Mouse (Mus musculus) limb, embryonic 14.5 days (tissue): Measurements from ENCODE around the gene Cacnb4. TPM values are rescaled to one million over a fixed set of nuclear protein-coding genes. Genes with fewer than 3 reads are reported as not detected.

Experiments
- ATAC-seq: fragments of 200-750 bp; cut with Nextera tagmentation; 2 replicates; pipeline ENCODE4 v1.8.0; 2017; ENCODE audit warnings: low read depth, moderate number of reproducible peaks, moderate TSS enrichment; ENCODE audit not compliant: low FRiP score
- DNase-seq: peaks from one replicate; pipeline ENCODE4 v3.0.0-alpha.2; 2015; ENCODE audit warnings: low spot score
- H3K27ac ChIP-seq: fragments of 300-500 bp; sonication (generic); replicated peaks from 2 replicates; pipeline ENCODE4 v1.5.1; 2014; ENCODE audit warnings: low read depth, mild to moderate bottlenecking, low read length, moderate library complexity, mixed read lengths
- H3K27me3 ChIP-seq: fragments of 300-500 bp; sonication (generic); 2 replicates; pipeline ENCODE4 v1.6.1; 2014; ENCODE audit warnings: low read length, mixed read lengths; ENCODE audit not compliant: control insufficient read depth, insufficient read depth
- H3K36me3 ChIP-seq: fragments of 300-500 bp; sonication (generic); 2 replicates; pipeline ENCODE4 v1.6.1; 2014; ENCODE audit warnings: mild to moderate bottlenecking, low read length, moderate library complexity, mixed read lengths; ENCODE audit not compliant: control insufficient read depth, insufficient read depth
- H3K4me1 ChIP-seq: fragments of 300-500 bp; sonication (generic); 2 replicates; pipeline ENCODE4 v1.6.1; 2014; ENCODE audit warnings: antibody characterized with exemption, low read length, mixed read lengths; ENCODE audit not compliant: control insufficient read depth, insufficient read depth
- H3K4me2 ChIP-seq: fragments of 300-500 bp; sonication (generic); replicated peaks from 2 replicates; pipeline ENCODE4 v1.6.1; 2014; ENCODE audit warnings: low read depth, mild to moderate bottlenecking, low read length, moderate library complexity; ENCODE audit not compliant: severe bottlenecking
- H3K4me3 ChIP-seq: fragments of 300-500 bp; sonication (generic); replicated peaks from 2 replicates; pipeline ENCODE4 v1.5.1; 2014; ENCODE audit warnings: low read length
- H3K9ac ChIP-seq: fragments of 300-500 bp; sonication (generic); 2 replicates; pipeline ENCODE4 v1.6.1; 2014; ENCODE audit warnings: mild to moderate bottlenecking, low read depth, low read length, moderate library complexity; ENCODE audit not compliant: severe bottlenecking
- H3K9me3 ChIP-seq: fragments of 300-500 bp; sonication (generic); 2 replicates; pipeline ENCODE4 v1.6.1; 2016; ENCODE audit warnings: low read length; ENCODE audit not compliant: control insufficient read depth
- POLR2A ChIP-seq: fragments of 200-500 bp; IDR thresholded peaks from 2 replicates; pipeline ENCODE4 v1.8.0; 2012; ENCODE audit warnings: inconsistent platforms, mild to moderate bottlenecking, moderate library complexity, borderline replicate concordance; ENCODE audit not compliant: insufficient read depth, insufficient read length; ENCODE audit errors: extremely low read depth
- WGBS: fragments of 180-500 bp; shearing (Covaris S2); extraction: QIAGEN DNeasy Blood & Tissue Kit; methylation state at CpG from one replicate; pipeline ENCODE4 v1.1.7; 2014; 5-methylcytosine and 5-hydroxymethylcytosine counted together
- polyA plus RNA-seq, 2 experiments: library from polyadenylated mRNA; depleted of rRNA in 1 of 2; stranded (reverse) in 1 of 2; unstranded in 1 of 2; fragments of >200 nt; fragmentation: Nextera tagmentation in 1 of 2; extraction: Ambion mirVana in 1 of 2; gene quantifications; 2 replicates each; pipeline versions ENCODE4 v1.2.1 to v1.2.3; 2012 to 2014

The Cacnb4 gene
- polyA plus RNA-seq (2012; rRNA removed), result 0.91 and 3.1 TPM in 2 replicates
- 0.81 and 2.3 TPM in 2 replicates for polyA plus RNA-seq (2014; fragmentation: Nextera tagmentation; extraction: Ambion mirVana)

GRCm38 (mm10) chr2:52676023-52676912 is at the start of gene Cacnb4:
TSS of gene Cacnb4 (minus strand) at chr2:52676831.
- ATAC-seq, result peak; percentile 86
- no peak for TF ChIP-seq POLR2A
- DNase-seq, result peak; percentile 62
- Histone ChIP-seq H3K4me1 (peaks cover 7% of the 10 kb centered on the region), H3K4me2 (peak within 1 kb of the TSS; percentile 95), H3K27me3 (peaks cover 13% of the 10 kb centered on the region), H3K4me3 (peak within 1 kb of the TSS; percentile 66), H3K36me3 (no peaks in the 10 kb centered on the region), H3K27ac (no peak within 1 kb of the TSS), H3K9me3 (no peaks in the 10 kb centered on the region), H3K9ac (peak within 1 kb of the TSS; percentile 83)
- WGBS, result under 1% methylated on average over 29 of the region's 77 CpGs

GRCm38 (mm10) chr2:52720231-52721025 is 43.8 kb upstream of the Cacnb4 start:
- H3K36me3 ChIP-seq, result no peaks in the 10 kb centered on the region
- 44% methylated on average over 13 of the region's 13 CpGs for WGBS
- no peaks in the 10 kb centered on the region for H3K9me3 ChIP-seq
- no peak overlapping the region for H3K27ac ChIP-seq
- no peak for ATAC-seq
- no peak for DNase-seq
- no peak overlapping the region for H3K4me3 ChIP-seq
- H3K9ac ChIP-seq, result no peak overlapping the region
- no peak overlapping the region for H3K4me2 ChIP-seq
- no peaks in the 10 kb centered on the region for H3K27me3 ChIP-seq
- no peaks in the 10 kb centered on the region for H3K4me1 ChIP-seq
- no peak for TF ChIP-seq POLR2A

GRCm38 (mm10) chr2:52717076-52717475 is 40.4 kb upstream of the Cacnb4 start:
- H3K27me3 ChIP-seq, result no peaks in the 10 kb centered on the region
- no peak overlapping the region for H3K4me2 ChIP-seq
- no peak overlapping the region for H3K4me3 ChIP-seq
- peaks cover 24% of the 10 kb centered on the region for H3K36me3 ChIP-seq
- TF ChIP-seq POLR2A, result no peak
- no peaks in the 10 kb centered on the region for H3K9me3 ChIP-seq
- 96% methylated on average over 5 of the region's 5 CpGs for WGBS
- no peak for DNase-seq
- no peak overlapping the region for H3K9ac ChIP-seq
- no peak for ATAC-seq
- no peak overlapping the region for H3K27ac ChIP-seq
- H3K4me1 ChIP-seq, result no peaks in the 10 kb centered on the region

GRCm38 (mm10) chr2:52715538-52715937 is 38.9 kb upstream of the Cacnb4 start:
- ATAC-seq (no peak), DNase-seq (no peak)

GRCm38 (mm10) chr2:52714111-52714510 is 37.5 kb upstream of the Cacnb4 start:
- Histone ChIP-seq H3K27me3 (no peaks in the 10 kb centered on the region), H3K4me1 (no peaks in the 10 kb centered on the region), H3K4me3 (no peak overlapping the region), H3K27ac (no peak overlapping the region), H3K9ac (no peak overlapping the region), H3K36me3 (peaks cover 32% of the 10 kb centered on the region), H3K9me3 (no peaks in the 10 kb centered on the region), H3K4me2 (no peak overlapping the region)
- 96% methylated on average over 4 of the region's 4 CpGs for WGBS
- ATAC-seq, result no peak
- no peak for TF ChIP-seq POLR2A
- no peak for DNase-seq

More at GRCm38 (mm10) chr2:52715538-52715937, 38.9 kb upstream of the Cacnb4 start:
- Histone ChIP-seq H3K27ac (no peak overlapping the region), H3K36me3 (peaks cover 28% of the 10 kb centered on the region), H3K4me1 (no peaks in the 10 kb centered on the region), H3K4me2 (no peak overlapping the region), H3K27me3 (no peaks in the 10 kb centered on the region), H3K9ac (no peak overlapping the region), H3K9me3 (no peaks in the 10 kb centered on the region), H3K4me3 (no peak overlapping the region)
- TF ChIP-seq POLR2A, result no peak
- WGBS, result 86% methylated on average over 6 of the region's 6 CpGs
